Mouse (Mus musculus): ENCODE data around the gene Pcsk5. TPM values are rescaled to one million over a fixed set of nuclear protein-coding genes. Genes with fewer than 3 reads are reported as not detected.

Pcsk5 gene
- polyA plus RNA-seq (2012; rRNA removed) = 5.7 and 8.8 TPM in 2 replicates

DNA sequence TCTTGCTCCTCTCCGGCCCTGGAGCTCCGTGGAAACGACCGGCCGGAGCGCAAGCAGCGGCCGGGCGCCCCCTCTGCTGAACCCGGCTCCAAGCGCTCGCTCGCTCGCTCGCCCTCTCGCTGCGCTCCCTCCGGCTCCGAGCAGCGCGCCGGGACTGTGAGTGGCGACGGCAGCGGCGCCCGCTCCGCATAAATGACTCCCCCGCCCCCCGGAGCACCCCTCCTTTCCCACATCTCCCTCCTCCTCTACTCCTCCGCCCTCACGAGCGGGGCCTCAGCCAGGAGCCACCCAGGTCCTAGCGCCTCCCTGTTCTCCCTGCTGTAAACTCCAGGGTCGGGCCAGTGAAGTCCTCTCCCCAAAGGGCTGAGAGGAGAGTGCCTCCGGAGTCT is at the start of gene Pcsk5:
Gene Pcsk5 (minus strand): TSS at position 162 of the 389 bp plus-strand sequence.

DNA sequence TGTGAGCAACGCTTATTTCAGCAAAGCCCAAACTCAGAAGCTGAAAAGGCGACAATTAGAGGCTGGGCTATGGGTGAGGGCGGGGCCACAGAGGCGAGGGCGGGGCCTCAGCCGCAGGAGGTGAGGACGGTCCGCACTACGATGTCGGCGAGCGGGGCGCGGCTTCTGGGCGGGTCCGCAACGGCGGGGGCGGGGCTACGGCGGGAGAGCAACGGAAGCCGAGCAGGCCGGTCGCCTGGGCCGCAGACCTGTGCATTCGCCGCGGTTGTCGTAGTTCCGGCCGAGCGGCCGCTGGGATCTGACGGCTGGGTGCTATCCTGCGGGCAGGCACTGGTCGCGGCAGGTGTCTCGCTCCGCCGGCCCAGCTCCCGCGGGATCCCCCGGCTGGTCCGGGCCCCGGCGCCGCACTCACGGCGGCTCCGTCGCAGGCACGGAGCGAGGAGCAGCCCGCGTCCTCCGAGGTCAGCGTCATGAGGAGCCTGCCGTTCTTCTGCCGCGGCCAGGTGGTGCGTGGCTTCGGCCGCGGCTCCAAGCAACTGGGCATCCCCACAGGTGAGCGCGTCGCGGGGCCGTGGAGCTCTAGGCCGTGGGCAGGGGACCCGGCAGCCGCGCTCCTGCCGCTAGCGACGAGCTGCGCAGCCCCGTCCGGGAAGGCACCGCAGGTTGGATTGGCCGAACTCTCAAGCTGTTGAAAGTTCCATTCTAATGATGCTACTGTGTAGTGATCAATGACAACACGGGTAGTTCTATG is 443.4 kb downstream of the Pcsk5 start, which contains the start of gene Rfk:
Gene Rfk (plus strand): TSS at position 203 of the 751 bp plus-strand sequence.

